8 mouse cellular contexts compared by ENCODE assay signal in genomic region chr19:7041171-7041570, GRCm38 (mm10). TPM values are rescaled to one million over a fixed set of nuclear protein-coding genes. Genes with fewer than 3 reads are reported as not detected.
DNase-seq lines count a peak whose midpoint lies in the region; ATAC-seq and TF ChIP-seq lines count a peak whose summit lies in the region.
"Had no signal": no experiment of that assay in that cellular context is flagged by ENCODE, and none has a peak within 500 bp of the region (broad histone marks: within the 10 kb centered on the region; RNA-seq: fewer than 3 reads in every experiment).

No protein-coding gene starts in this region.

- WGBS in kidney, postnatal 0 days, result 90% methylated on average over 2 of the region's 2 CpGs
- 83% methylated on average over 2 of the region's 2 CpGs for WGBS in embryonic facial prominence, embryonic 14.5 days
- 83% methylated on average over 2 of the region's 2 CpGs for WGBS in hindbrain, embryonic 15.5 days
- 87% methylated on average over 2 of the region's 2 CpGs for WGBS in midbrain, postnatal 0 days

- ATAC-seq in kidney, postnatal 0 days (replicated peaks; ENCODE audit: low FRiP score, low read depth), result no peak
- no peak for ATAC-seq in embryonic facial prominence, embryonic 14.5 days (ENCODE audit: low read depth)
- ATAC-seq in hindbrain, embryonic 15.5 days (ENCODE audit: low FRiP score, low read depth), result no peak
- ATAC-seq in midbrain, postnatal 0 days (ENCODE audit: low FRiP score), result no peak

- no peak for DNase-seq in kidney, postnatal 0 days (ENCODE audit: low spot score)
- DNase-seq in kidney, adult 11 months, result no peak
- no peak for DNase-seq in embryonic facial prominence, embryonic 14.5 days (ENCODE audit: low spot score)
- no peak for DNase-seq in midbrain, postnatal 0 days (ENCODE audit: low spot score)
- DNase-seq in right cerebral cortex, adult 18-20 months, result no peak
- DNase-seq in urinary bladder, postnatal 4 days (ENCODE audit: low spot score in 2 of 2), result no peak
- DNase-seq: cerebellum, adult 11 months had no signal

- no peak overlapping the region for H3K4me2 ChIP-seq in kidney, postnatal 0 days (ENCODE audit: low read length)
- peak overlapping the region; percentile 91; the same call in 1 of the 2 replicates for H3K4me2 ChIP-seq in embryonic facial prominence, embryonic 14.5 days (ENCODE audit: low read depth, low read length)
- peak overlapping the region; percentile 88 for H3K4me2 ChIP-seq in hindbrain, embryonic 15.5 days
- H3K4me2 ChIP-seq in midbrain, postnatal 0 days (ENCODE audit: low read depth, low read length, poor library complexity, severe bottlenecking), result no peak overlapping the region

- H3K27me3 ChIP-seq in kidney, postnatal 0 days (ENCODE audit: insufficient read depth, low read length), result no peaks in the 10 kb centered on the region
- H3K27me3 ChIP-seq in embryonic facial prominence, embryonic 14.5 days (replicated peaks; ENCODE audit: control insufficient read depth, insufficient read depth, low read length), result no peaks in the 10 kb centered on the region
- H3K27me3 ChIP-seq in hindbrain, embryonic 15.5 days, result no peaks in the 10 kb centered on the region
- H3K27me3 ChIP-seq in midbrain, postnatal 0 days (ENCODE audit: insufficient read depth, low read length), result no peaks in the 10 kb centered on the region

- peaks cover 10% of the 10 kb centered on the region; the same call in 1 of the 2 replicates for H3K4me1 ChIP-seq in kidney, postnatal 0 days (replicated peaks; ENCODE audit: insufficient read depth, low read length)
- peaks cover 13% of the 10 kb centered on the region for H3K4me1 ChIP-seq in embryonic facial prominence, embryonic 14.5 days (ENCODE audit: control insufficient read depth, insufficient read depth, low read length)
- peaks cover 34% of the 10 kb centered on the region for H3K4me1 ChIP-seq in hindbrain, embryonic 15.5 days (replicated peaks)
- H3K4me1 ChIP-seq in midbrain, postnatal 0 days (ENCODE audit: insufficient read depth, low read length), result peaks cover 3% of the 10 kb centered on the region; the same call in 1 of the 2 replicates

- no peak for TF ChIP-seq CTCF in kidney, postnatal 0 days (IDR thresholded peaks at IDR 0.05; ENCODE audit: low read depth)
- no peak for TF ChIP-seq CTCF in midbrain, postnatal 0 days (IDR thresholded peaks at IDR 0.05)

- H3K4me3 ChIP-seq in kidney, postnatal 0 days (replicated peaks; ENCODE audit: low read depth, low read length), result no peak overlapping the region
- no peak overlapping the region for H3K4me3 ChIP-seq in embryonic facial prominence, embryonic 14.5 days (ENCODE audit: low read depth, low read length)
- H3K4me3 ChIP-seq in hindbrain, embryonic 15.5 days, result no peak overlapping the region
- H3K4me3 ChIP-seq in midbrain, postnatal 0 days (ENCODE audit: low read depth, low read length), result no peak overlapping the region

- H3K9me3 ChIP-seq in kidney, postnatal 0 days (replicated peaks; ENCODE audit: low read length), result no peaks in the 10 kb centered on the region
- no peaks in the 10 kb centered on the region for H3K9me3 ChIP-seq in embryonic facial prominence, embryonic 14.5 days (ENCODE audit: control insufficient read depth, low read length)
- no peaks in the 10 kb centered on the region for H3K9me3 ChIP-seq in hindbrain, embryonic 15.5 days
- no peaks in the 10 kb centered on the region for H3K9me3 ChIP-seq in midbrain, postnatal 0 days (ENCODE audit: low read length)

- no peak overlapping the region for H3K9ac ChIP-seq in kidney, postnatal 0 days (ENCODE audit: low read depth, low read length)
- no peak overlapping the region for H3K9ac ChIP-seq in embryonic facial prominence, embryonic 14.5 days (ENCODE audit: low read depth, low read length)
- H3K9ac ChIP-seq in hindbrain, embryonic 15.5 days, result no peak overlapping the region
- H3K9ac ChIP-seq in midbrain, postnatal 0 days (replicated peaks; ENCODE audit: low read length, poor library complexity, severe bottlenecking), result no peak overlapping the region

- peak overlapping the region; percentile 87; the same call in 1 of the 2 replicates for H3K27ac ChIP-seq in kidney, postnatal 0 days
- peak overlapping the region; percentile 92; the same call in 1 of the 2 replicates for H3K27ac ChIP-seq in embryonic facial prominence, embryonic 14.5 days (replicated peaks; ENCODE audit: low read depth, low read length)
- H3K27ac ChIP-seq in hindbrain, embryonic 15.5 days (replicated peaks), result peak overlapping the region; percentile 96
- H3K27ac ChIP-seq in midbrain, postnatal 0 days (ENCODE audit: low read depth, low read length), result peak overlapping the region; percentile 93; the same call in 1 of the 2 replicates

- no peaks in the 10 kb centered on the region for H3K36me3 ChIP-seq in kidney, postnatal 0 days (ENCODE audit: insufficient read depth, low read length)
- no peaks in the 10 kb centered on the region for H3K36me3 ChIP-seq in embryonic facial prominence, embryonic 14.5 days (ENCODE audit: control insufficient read depth, insufficient read depth, low read length)
- no peaks in the 10 kb centered on the region for H3K36me3 ChIP-seq in hindbrain, embryonic 15.5 days
- no peaks in the 10 kb centered on the region for H3K36me3 ChIP-seq in midbrain, postnatal 0 days (ENCODE audit: insufficient read depth, low read length)

RNA-seq across cellular contexts. Expression of gene Stip1, which starts 1.4 kb away (rescaled TPM):
- polyA plus RNA-seq in kidney, postnatal 0 days (2015; fragmentation: Nextera tagmentation; extraction: Ambion mirVana), result 131 and 149 TPM in 2 replicates
- polyA plus RNA-seq in embryonic facial prominence, embryonic 14.5 days (2014; fragmentation: Nextera tagmentation; extraction: Ambion mirVana), result 216 and 228 TPM in 2 replicates
- 218 and 229 TPM in 2 replicates for polyA plus RNA-seq in hindbrain, embryonic 15.5 days (2015; fragmentation: Nextera tagmentation; extraction: Ambion mirVana)
- total RNA-seq in midbrain, postnatal 0 days (2014; rRNA removed), result 97.0 and 101 TPM in 2 replicates
- 142 and 147 TPM in 2 replicates for polyA plus RNA-seq in midbrain, postnatal 0 days (2015; fragmentation: Nextera tagmentation; extraction: Ambion mirVana)

RNA-seq across cellular contexts. Expression of gene Macrod1, which starts 15.4 kb away (rescaled TPM):
- polyA plus RNA-seq in kidney, postnatal 0 days (2015; fragmentation: Nextera tagmentation; extraction: Ambion mirVana), result 28.0 and 35.5 TPM in 2 replicates
- polyA plus RNA-seq in embryonic facial prominence, embryonic 14.5 days (2014; fragmentation: Nextera tagmentation; extraction: Ambion mirVana), result 27.1 and 30.3 TPM in 2 replicates
- 5.5 and 6.1 TPM in 2 replicates for polyA plus RNA-seq in hindbrain, embryonic 15.5 days (2015; fragmentation: Nextera tagmentation; extraction: Ambion mirVana)
- 1.4 and 5.1 TPM in 2 replicates for total RNA-seq in midbrain, postnatal 0 days (2014; rRNA removed)
- 5.9 and 6.2 TPM in 2 replicates for polyA plus RNA-seq in midbrain, postnatal 0 days (2015; fragmentation: Nextera tagmentation; extraction: Ambion mirVana)

RNA-seq across cellular contexts. Expression of gene Fermt3, which starts 21.9 kb away (rescaled TPM):
- polyA plus RNA-seq in kidney, postnatal 0 days (2015; fragmentation: Nextera tagmentation; extraction: Ambion mirVana), result 3.5 and 4.3 TPM in 2 replicates
- 10.4 and 10.8 TPM in 2 replicates for polyA plus RNA-seq in embryonic facial prominence, embryonic 14.5 days (2014; fragmentation: Nextera tagmentation; extraction: Ambion mirVana)
- 4.5 and 5.2 TPM in 2 replicates for polyA plus RNA-seq in hindbrain, embryonic 15.5 days (2015; fragmentation: Nextera tagmentation; extraction: Ambion mirVana)
- total RNA-seq in midbrain, postnatal 0 days (2014; rRNA removed), result 5.6 and 6.2 TPM in 2 replicates
- polyA plus RNA-seq in midbrain, postnatal 0 days (2015; fragmentation: Nextera tagmentation; extraction: Ambion mirVana), result 3.0 and 3.4 TPM in 2 replicates

RNA-seq across cellular contexts. Expression of gene Trpt1, which starts 45.2 kb away (rescaled TPM):
- polyA plus RNA-seq in kidney, postnatal 0 days (2015; fragmentation: Nextera tagmentation; extraction: Ambion mirVana), result 14.5 and 14.7 TPM in 2 replicates
- 10.1 and 13.4 TPM in 2 replicates for polyA plus RNA-seq in embryonic facial prominence, embryonic 14.5 days (2014; fragmentation: Nextera tagmentation; extraction: Ambion mirVana)
- 21.5 and 21.8 TPM in 2 replicates for polyA plus RNA-seq in hindbrain, embryonic 15.5 days (2015; fragmentation: Nextera tagmentation; extraction: Ambion mirVana)
- total RNA-seq in midbrain, postnatal 0 days (2014; rRNA removed), result 19.6 and 28.1 TPM in 2 replicates
- polyA plus RNA-seq in midbrain, postnatal 0 days (2015; fragmentation: Nextera tagmentation; extraction: Ambion mirVana), result 19.8 and 23.4 TPM in 2 replicates

RNA-seq across cellular contexts. Expression of gene Nudt22, which starts 45.3 kb away (rescaled TPM):
- 39.0 and 40.8 TPM in 2 replicates for polyA plus RNA-seq in kidney, postnatal 0 days (2015; fragmentation: Nextera tagmentation; extraction: Ambion mirVana)
- polyA plus RNA-seq in embryonic facial prominence, embryonic 14.5 days (2014; fragmentation: Nextera tagmentation; extraction: Ambion mirVana), result 21.9 and 22.9 TPM in 2 replicates
- 22.8 and 23.9 TPM in 2 replicates for polyA plus RNA-seq in hindbrain, embryonic 15.5 days (2015; fragmentation: Nextera tagmentation; extraction: Ambion mirVana)
- total RNA-seq in midbrain, postnatal 0 days (2014; rRNA removed), result 12.8 and 19.6 TPM in 2 replicates
- 17.8 and 22.0 TPM in 2 replicates for polyA plus RNA-seq in midbrain, postnatal 0 days (2015; fragmentation: Nextera tagmentation; extraction: Ambion mirVana)

Comparison
In these comparisons a context has a peak if more than half of its experiments do, and no peak if none do; other contexts are left out.
1. H3K4me2 ChIP-seq: peak in embryonic facial prominence, embryonic 14.5 days (single experiment) and hindbrain, embryonic 15.5 days (single experiment); none in kidney, postnatal 0 days (single experiment) and midbrain, postnatal 0 days (single experiment).
2. Peak in every context shown above with its lines, with median percentiles within 50 percentile points of each other: H3K27ac ChIP-seq.